Mouse (Mus musculus) midbrain, embryonic 14.5 days (tissue): Measurements from ENCODE around the gene Zbed5. TPM values are rescaled to one million over a fixed set of nuclear protein-coding genes. Genes with fewer than 3 reads are reported as not detected.
"Not testable (repeated sequence)": the region's sequence is repeated elsewhere in the genome, so short reads cannot be mapped to it uniquely, and the experiment has no call there.

Experiments used
- ATAC-seq: fragments of 200-750 bp; cut with Nextera tagmentation; 2 replicates; pipeline ENCODE4 v1.8.0; 2017; ENCODE audit warnings: moderate number of reproducible peaks, moderate library complexity; ENCODE audit not compliant: low FRiP score, low TSS enrichment
- DNase-seq: peaks from one replicate; pipeline ENCODE4 v3.0.0-alpha.2; 2015
- H3K27ac ChIP-seq: fragments of 300-500 bp; sonication (generic); replicated peaks from 2 replicates; pipeline ENCODE4 v1.5.1; 2014; ENCODE audit warnings: mild to moderate bottlenecking, low read depth, low read length, moderate library complexity
- H3K27me3 ChIP-seq: fragments of 300-500 bp; sonication (generic); 2 replicates; pipeline ENCODE4 v1.6.1; 2014; ENCODE audit warnings: low read length, control low read depth, mixed read lengths; ENCODE audit not compliant: control insufficient read depth, insufficient read depth
- H3K36me3 ChIP-seq: fragments of 300-500 bp; sonication (generic); 2 replicates; pipeline ENCODE4 v1.6.1; 2014; ENCODE audit warnings: low read length, control low read depth; ENCODE audit not compliant: control insufficient read depth, insufficient read depth
- H3K4me1 ChIP-seq: fragments of 300-500 bp; sonication (generic); 2 replicates; pipeline ENCODE4 v1.6.1; 2014; ENCODE audit warnings: mild to moderate bottlenecking, antibody characterized with exemption, low read length, control low read depth; ENCODE audit not compliant: control insufficient read depth, insufficient read depth
- H3K4me2 ChIP-seq: fragments of 300-500 bp; sonication (generic); 2 replicates; pipeline ENCODE4 v1.6.1; 2014; ENCODE audit warnings: mild to moderate bottlenecking, low read length, moderate library complexity
- H3K4me3 ChIP-seq: fragments of 300-500 bp; sonication (generic); replicated peaks from 2 replicates; pipeline ENCODE4 v1.5.1; 2014; ENCODE audit warnings: low read depth, low read length
- H3K9ac ChIP-seq: fragments of 300-500 bp; sonication (generic); replicated peaks from 2 replicates; pipeline ENCODE4 v1.6.1; 2014; ENCODE audit warnings: mild to moderate bottlenecking, low read length, moderate library complexity
- H3K9me3 ChIP-seq: fragments of 300-500 bp; sonication (generic); 2 replicates; pipeline ENCODE4 v1.6.1; 2016; ENCODE audit warnings: low read length, control low read depth, mixed read lengths; ENCODE audit not compliant: control insufficient read depth
- WGBS: fragments of 180-500 bp; shearing (Covaris S2); extraction: QIAGEN DNeasy Blood & Tissue Kit; methylation state at CpG from one replicate; pipeline ENCODE4 v1.1.7; 2014; 5-methylcytosine and 5-hydroxymethylcytosine counted together
- polyA plus RNA-seq: library from polyadenylated mRNA; unstranded; fragments of >200 nt; fragmentation: Nextera tagmentation; extraction: Ambion mirVana; gene quantifications from 2 replicates; pipeline ENCODE4 v1.2.1, GENCODE M21; 2014

Zbed5 gene
- polyA plus RNA-seq, 1 experiment from 2014 or later: 20.0 TPM

- H3K4me3 ChIP-seq: peak within 1 kb of the TSS; percentile 73
- no peaks in the 10 kb centered on the region for H3K9me3 ChIP-seq
- H3K27me3 ChIP-seq: no peaks in the 10 kb centered on the region
- H3K4me2 ChIP-seq: peak within 1 kb of the TSS; percentile 94
- H3K36me3 ChIP-seq: peaks cover 18% of the 10 kb centered on the region
- ATAC-seq (peak; percentile 99), DNase-seq (peak; percentile 98)
- H3K9ac ChIP-seq: peak within 1 kb of the TSS; percentile 77
- WGBS: under 1% methylated on average over 46 of the region's 46 CpGs
- H3K27ac ChIP-seq: peak within 1 kb of the TSS; percentile 92
- peaks cover 12% of the 10 kb centered on the region; the same call in 1 of the 2 replicates for H3K4me1 ChIP-seq
Observed at GRCm38 (mm10) chr5:129886911-129887636, 8.4 kb upstream of the Zbed5 start, which contains the start of gene Chchd2. Gene Chchd2, minus strand, starts transcription at chr5:129887470.

DNA sequence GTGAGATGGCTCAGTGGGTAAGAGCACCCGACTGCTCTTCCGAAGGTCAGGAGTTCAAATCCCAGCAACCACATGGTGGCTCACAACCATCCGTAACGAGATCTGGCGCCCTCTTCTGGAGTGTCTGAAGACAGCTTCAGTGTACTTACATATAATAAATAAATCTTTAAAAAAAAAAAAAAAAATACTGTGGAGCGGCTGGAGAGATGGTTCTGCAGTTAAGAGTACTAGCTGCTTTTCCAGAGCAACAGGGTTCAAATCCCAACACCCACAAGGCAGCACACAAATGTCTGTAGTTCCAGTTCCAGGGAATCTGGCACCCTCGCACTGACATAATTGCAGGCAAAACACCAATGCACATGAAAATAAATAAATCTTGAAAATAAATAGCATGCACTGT, 5.1 kb upstream of the Zbed5 start:
- not testable (repeated sequence) for H3K36me3 ChIP-seq, H3K4me3 ChIP-seq, H3K9me3 ChIP-seq, H3K4me1 ChIP-seq, ATAC-seq, H3K27ac ChIP-seq, H3K4me2 ChIP-seq, DNase-seq, H3K27me3 ChIP-seq, H3K9ac ChIP-seq
- WGBS: 93% methylated on average over 4 of the region's 7 CpGs

DNA sequence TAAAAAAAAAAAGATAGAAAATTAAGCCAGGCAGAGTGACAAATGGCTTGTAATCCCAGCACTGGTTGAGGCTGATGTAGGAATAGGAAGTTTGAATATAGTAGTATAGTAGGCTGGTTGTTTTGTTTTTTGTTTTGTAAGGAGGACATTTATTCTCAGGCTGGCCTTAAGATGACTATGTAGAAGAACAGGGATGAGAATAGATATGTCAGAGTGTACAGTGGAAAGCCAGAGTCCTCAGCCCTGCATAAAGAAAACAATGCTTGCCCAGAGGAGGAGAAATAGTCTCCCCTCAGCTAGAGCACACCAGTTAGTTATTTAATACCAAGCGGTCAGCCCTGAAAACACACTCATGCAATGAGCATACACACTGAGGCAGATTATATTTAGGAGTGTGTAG, 2.9 kb downstream of the Zbed5 start, which contains the start of gene Phkg1:
Gene Phkg1 (minus strand): TSS at position 101 of the 400 bp plus-strand sequence.
- 100% methylated on average over 1 of the region's 1 CpGs for WGBS
- Histone ChIP-seq H3K4me3 (no peak within 1 kb of the TSS), H3K9ac (no peak within 1 kb of the TSS), H3K9me3 (no peaks in the 10 kb centered on the region), H3K4me2 (no peak within 1 kb of the TSS), H3K36me3 (peaks cover 24% of the 10 kb centered on the region), H3K27me3 (no peaks in the 10 kb centered on the region), H3K4me1 (peaks cover 6% of the 10 kb centered on the region; the same call in 1 of the 2 replicates), H3K27ac (no peak within 1 kb of the TSS)
- ATAC-seq (no peak), DNase-seq (no peak)

DNA sequence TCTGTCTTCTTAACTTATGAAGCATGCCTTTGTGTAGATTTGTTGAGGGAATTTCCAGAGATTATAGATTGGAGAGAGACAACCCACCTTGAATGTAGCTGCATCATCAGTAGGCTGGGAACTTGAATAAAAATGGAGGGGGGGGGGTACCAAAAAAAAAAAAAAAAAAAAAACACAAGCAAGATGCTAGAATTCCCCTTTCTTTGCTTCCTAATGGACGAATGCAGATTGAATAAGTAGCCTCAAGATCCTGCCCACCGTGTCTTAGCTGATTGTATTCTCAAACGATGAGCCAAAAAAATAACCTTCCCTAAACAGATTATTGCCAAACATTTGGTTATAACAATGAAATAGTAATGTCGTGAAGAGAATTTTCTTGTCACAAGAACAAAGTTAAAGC, 12.3 kb downstream of the Zbed5 start:
- peak overlapping the region; percentile 98 for H3K27ac ChIP-seq
- ATAC-seq: no peak
- peaks cover 9% of the 10 kb centered on the region; the same call in 1 of the 2 replicates for H3K4me1 ChIP-seq
- H3K4me3 ChIP-seq: peak overlapping the region; percentile 65
- WGBS: 23% methylated on average over 4 of the region's 4 CpGs
- H3K9me3 ChIP-seq: no peaks in the 10 kb centered on the region
- H3K9ac ChIP-seq: peak overlapping the region; percentile 85
- H3K36me3 ChIP-seq: peaks cover 9% of the 10 kb centered on the region
- peak overlapping the region; percentile 79 for H3K4me2 ChIP-seq
- H3K27me3 ChIP-seq: no peaks in the 10 kb centered on the region
- no peak for DNase-seq

DNA sequence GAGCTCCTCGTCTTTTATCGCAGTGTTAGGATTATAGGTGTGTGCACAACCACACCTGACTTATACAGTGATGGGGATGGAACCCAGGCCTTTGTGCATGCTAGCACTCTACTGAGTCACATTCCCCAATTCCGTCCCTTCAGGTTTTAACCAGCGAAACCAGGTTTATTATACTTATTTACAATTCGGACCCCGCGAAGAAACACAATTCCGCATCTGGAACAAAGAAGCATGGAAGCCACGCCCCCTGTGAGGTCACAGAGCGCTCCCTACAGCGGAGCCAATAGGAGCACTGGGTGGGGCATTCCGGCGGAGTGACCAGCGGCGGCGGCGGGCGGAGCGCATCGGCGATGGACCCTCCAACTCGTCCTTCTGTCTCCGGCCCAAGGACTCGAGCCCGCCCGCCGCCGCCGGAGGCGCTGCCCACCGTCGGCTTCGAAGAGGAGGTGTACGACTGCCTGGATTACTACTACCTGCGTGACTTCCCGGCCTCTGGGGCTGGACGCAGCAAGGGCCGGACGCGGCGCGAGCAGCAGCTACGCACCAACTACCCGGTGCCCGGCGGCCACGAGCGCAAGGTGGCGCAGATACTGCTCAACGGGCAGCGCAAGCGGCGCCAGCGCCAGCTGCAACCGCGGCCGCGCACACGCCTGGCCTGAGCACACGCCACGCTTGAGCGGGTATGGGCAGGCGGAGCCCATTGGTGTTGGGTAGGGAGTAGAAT, 12.9 kb downstream of the Zbed5 start, which contains the start of gene Nupr1l:
Gene Nupr1l (plus strand): TSS at position 299 of the 724 bp plus-strand sequence.
- H3K27ac ChIP-seq: peak within 1 kb of the TSS; percentile 98
- WGBS: under 1% methylated on average over 63 of the region's 63 CpGs

GRCm38 (mm10) chr5:129909147-129909546, 13.6 kb downstream of the Zbed5 start:
- no peaks in the 10 kb centered on the region for H3K9me3 ChIP-seq
- 71% methylated on average over 9 of the region's 9 CpGs for WGBS
- H3K36me3 ChIP-seq: peaks cover under 1% of the 10 kb centered on the region; the same call in 1 of the 2 replicates
- no peak for DNase-seq
- peak overlapping the region; percentile 98 for H3K27ac ChIP-seq
- peak overlapping the region; percentile 65 for H3K4me3 ChIP-seq
- peaks cover 9% of the 10 kb centered on the region; the same call in 1 of the 2 replicates for H3K4me1 ChIP-seq
- 0 out of 2 replicates have a peak, but pooled peaks have one; percentile 5 for ATAC-seq
- H3K27me3 ChIP-seq: no peaks in the 10 kb centered on the region
- peak overlapping the region; percentile 79 for H3K4me2 ChIP-seq
- peak overlapping the region; percentile 85 for H3K9ac ChIP-seq

More for the DNA sequence above, 12.9 kb downstream of the Zbed5 start, which contains the start of gene Nupr1l:
- no peaks in the 10 kb centered on the region for H3K9me3 ChIP-seq
- H3K27me3 ChIP-seq: no peaks in the 10 kb centered on the region
- peaks cover 4% of the 10 kb centered on the region; the same call in 1 of the 2 replicates for H3K36me3 ChIP-seq
- H3K9ac ChIP-seq: peak within 1 kb of the TSS; percentile 85
- peak within 1 kb of the TSS; percentile 65 for H3K4me3 ChIP-seq
- DNase-seq (peak; percentile 97), ATAC-seq (peak; percentile 97)
- H3K4me1 ChIP-seq: peaks cover 9% of the 10 kb centered on the region; the same call in 1 of the 2 replicates
- peak within 1 kb of the TSS; percentile 79 for H3K4me2 ChIP-seq

DNA sequence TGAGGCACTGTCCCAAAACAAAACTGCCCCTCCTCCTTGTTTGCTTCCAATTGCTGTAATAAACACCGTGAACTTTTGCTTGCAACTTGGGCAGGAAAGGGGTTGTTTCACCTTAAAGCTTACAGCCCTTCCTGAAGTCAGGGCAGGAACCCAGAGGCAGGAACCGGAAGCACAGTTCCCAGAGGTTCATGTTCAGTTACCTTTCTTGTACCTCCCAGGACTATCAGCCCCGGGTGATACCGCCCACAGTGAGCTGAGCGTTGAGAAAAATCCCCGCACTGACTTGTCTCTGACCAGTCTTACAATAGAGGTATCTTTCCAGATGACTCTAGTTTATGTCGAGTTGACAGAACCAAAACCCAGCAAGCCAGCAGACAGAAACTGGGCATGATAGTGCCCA, 14.1 kb downstream of the Zbed5 start:
- Histone ChIP-seq H3K9ac (no peak overlapping the region), H3K4me2 (no peak overlapping the region; the same call in 1 of the 2 replicates), H3K27ac (no peak overlapping the region), H3K36me3 (no peaks in the 10 kb centered on the region), H3K4me1 (peaks cover 9% of the 10 kb centered on the region; the same call in 1 of the 2 replicates), H3K27me3 (no peaks in the 10 kb centered on the region), H3K9me3 (no peaks in the 10 kb centered on the region), H3K4me3 (no peak overlapping the region)
- 80% methylated on average over 7 of the region's 7 CpGs for WGBS
- DNase-seq (no peak), ATAC-seq (no peak)

DNA sequence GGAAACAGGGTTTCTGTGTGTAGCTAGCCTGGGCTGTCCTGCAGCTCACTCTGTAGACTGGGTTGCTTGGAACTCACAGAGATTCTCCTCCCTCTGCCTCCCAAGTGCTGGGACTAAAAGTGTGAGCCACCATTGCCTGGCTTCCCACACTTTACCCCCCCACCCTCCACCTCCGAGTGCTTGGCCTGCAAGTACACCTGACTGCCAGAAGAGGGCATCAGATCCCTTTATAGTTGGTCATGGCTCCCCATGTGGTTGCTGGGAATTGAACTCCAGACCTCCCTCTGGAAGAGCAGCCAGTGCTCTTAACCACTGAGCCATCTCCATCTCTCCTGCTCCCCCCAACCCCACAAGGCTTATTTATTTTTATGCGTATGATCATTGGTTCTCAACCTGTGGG, 18.5 kb downstream of the Zbed5 start:
- H3K27ac ChIP-seq: no peak overlapping the region
- DNase-seq: peak; percentile 39
- no peak overlapping the region for H3K9ac ChIP-seq
- no peaks in the 10 kb centered on the region for H3K27me3 ChIP-seq
- 37% methylated on average over 2 of the region's 2 CpGs for WGBS
- H3K4me1 ChIP-seq: peaks cover 3% of the 10 kb centered on the region; the same call in 1 of the 2 replicates
- H3K36me3 ChIP-seq: no peaks in the 10 kb centered on the region
- H3K4me3 ChIP-seq: no peak overlapping the region
- H3K9me3 ChIP-seq: no peaks in the 10 kb centered on the region
- H3K4me2 ChIP-seq: no peak overlapping the region
- no peak for ATAC-seq
